Mouse (Mus musculus) heart, embryonic 14.5 days (tissue): ENCODE results near the gene Spag4. TPM values are rescaled to one million over a fixed set of nuclear protein-coding genes. Genes with fewer than 3 reads are reported as not detected.
A peak's percentile ranks its signal among the peaks of the same experiment; 100 is the strongest.
"Not testable (repeated sequence)": the region's sequence is repeated elsewhere in the genome, so short reads cannot be mapped to it uniquely, and the experiment has no call there.

Source experiments
- ATAC-seq: fragments of 200-750 bp; cut with Nextera tagmentation; 2 replicates; pipeline ENCODE4 v1.8.0; 2017; ENCODE audit warnings: low read depth, moderate TSS enrichment; ENCODE audit not compliant: insufficient number of reproducible peaks, insufficient read depth, low FRiP score
- H3K27ac ChIP-seq, 2 experiments: fragments of 200-500 bp in 1 of 2; fragments of 300-500 bp in 1 of 2; sonication (generic) in 1 of 2; replicated peaks in 1 of 2; 2 replicates each; pipeline ENCODE4 v1.5.1; 2012 to 2014; ENCODE audit warnings: low read depth in 2 of 2, low read length in 2 of 2, control low read depth in 1 of 2, mild to moderate bottlenecking in 1 of 2, mixed read lengths in 1 of 2; ENCODE audit not compliant: control insufficient read depth in 1 of 2, insufficient read depth in 1 of 2
- H3K27me3 ChIP-seq: fragments of 300-500 bp; sonication (generic); 2 replicates; pipeline ENCODE4 v1.6.1; 2014; ENCODE audit warnings: mild to moderate bottlenecking, low read length, control low read depth; ENCODE audit not compliant: control insufficient read depth, insufficient read depth
- H3K36me3 ChIP-seq: fragments of 300-500 bp; sonication (generic); 2 replicates; pipeline ENCODE4 v1.6.1; 2014; ENCODE audit warnings: mild to moderate bottlenecking, control low read depth, low read length, mixed read lengths; ENCODE audit not compliant: control insufficient read depth, insufficient read depth
- H3K4me1 ChIP-seq, 2 experiments: fragments of 200-500 bp in 1 of 2; fragments of 300-500 bp in 1 of 2; sonication (generic) in 1 of 2; 2 replicates each; pipeline ENCODE4 v1.6.1; 2012 to 2014; ENCODE audit warnings: low read length in 2 of 2, control low read depth in 1 of 2, mixed read lengths in 1 of 2; ENCODE audit not compliant: control insufficient read depth in 2 of 2, insufficient read depth in 2 of 2
- H3K4me2 ChIP-seq: fragments of 300-500 bp; sonication (generic); 2 replicates; pipeline ENCODE4 v1.6.1; 2014; ENCODE audit warnings: mild to moderate bottlenecking, low read length
- H3K4me3 ChIP-seq, 2 experiments: fragments of 200-500 bp in 1 of 2; fragments of 300-500 bp in 1 of 2; sonication (generic) in 1 of 2; 2 replicates each; pipeline ENCODE4 v1.5.1; 2012 to 2014; ENCODE audit warnings: low read length in 2 of 2, mild to moderate bottlenecking in 2 of 2, control low read depth in 1 of 2, low read depth in 1 of 2, moderate library complexity in 1 of 2; ENCODE audit not compliant: control insufficient read depth in 1 of 2, insufficient read depth in 1 of 2
- H3K9ac ChIP-seq: fragments of 300-500 bp; sonication (generic); 2 replicates; pipeline ENCODE4 v1.6.1; 2014; ENCODE audit warnings: mild to moderate bottlenecking, low read length
- H3K9me3 ChIP-seq: fragments of 300-500 bp; sonication (generic); 2 replicates; pipeline ENCODE4 v1.6.1; 2016; ENCODE audit warnings: low read length, control low read depth; ENCODE audit not compliant: control insufficient read depth
- WGBS: fragments of 180-500 bp; shearing (Covaris S2); extraction: QIAGEN DNeasy Blood & Tissue Kit; methylation state at CpG from one replicate; pipeline ENCODE4 v1.1.7; 2014; 5-methylcytosine and 5-hydroxymethylcytosine counted together
- polyA plus RNA-seq: library from polyadenylated mRNA; unstranded; fragments of >200 nt; fragmentation: Nextera tagmentation; extraction: Ambion mirVana; gene quantifications from 2 replicates; pipeline ENCODE4 v1.2.1, GENCODE M21; 2014

Gene Spag4
- polyA plus RNA-seq, 1 experiment from 2014 or later = 2.3 TPM

GRCm38 (mm10) chr2:156091926-156092325 lies 27.0 kb downstream of the Spag4 start:
- Histone ChIP-seq H3K4me3 (no peak overlapping the region), H3K9ac (no peak overlapping the region), H3K36me3 (peaks cover 56% of the 10 kb centered on the region), H3K27ac (no peak overlapping the region), H3K27me3 (no peaks in the 10 kb centered on the region), H3K4me1 (peaks cover 0 to 2% of the 10 kb centered on the region in 2 experiments; a peak in 1 of 4 replicates), H3K4me2 (no peak overlapping the region), H3K9me3 (no peaks in the 10 kb centered on the region)
- 83% methylated on average over 5 of the region's 5 CpGs for WGBS
- ATAC-seq = no peak

DNA sequence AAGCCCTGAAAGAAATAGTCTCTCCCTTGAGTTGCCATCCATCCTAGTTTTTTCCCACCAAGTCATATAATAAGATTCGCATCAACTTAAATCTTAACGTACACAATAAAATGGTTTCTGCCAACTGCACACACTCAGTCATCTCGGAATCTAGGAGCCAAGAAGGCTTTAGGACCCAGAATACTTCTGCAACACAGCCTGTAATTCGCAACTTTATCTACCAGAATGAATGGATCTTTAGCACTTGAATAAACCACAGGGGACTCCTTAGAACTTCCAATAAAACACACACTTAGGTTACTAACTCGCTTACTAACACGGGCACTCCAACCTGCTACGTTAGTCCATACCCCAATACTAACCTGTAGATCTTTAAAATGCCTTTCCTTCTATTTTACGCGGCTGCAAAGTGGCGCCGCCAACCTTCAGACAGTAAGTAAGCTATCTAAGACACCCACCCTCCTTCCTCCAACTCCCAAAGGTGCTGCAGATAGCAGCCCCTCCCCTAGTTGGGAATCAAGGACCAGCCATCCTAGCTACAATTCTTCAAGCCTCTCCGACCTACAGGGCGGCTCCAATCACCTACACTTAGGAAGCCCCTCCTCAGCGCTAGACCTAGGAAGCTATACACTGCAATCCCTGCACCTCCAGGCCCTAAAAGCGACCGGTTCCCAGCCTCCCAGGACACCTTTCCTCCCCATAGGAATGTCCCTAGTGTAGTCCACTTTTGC lies 45.8 kb downstream of the Spag4 start:
- peak overlapping the region; percentile 93 for H3K9ac ChIP-seq

GRCm38 (mm10) chr2:156111358-156112079 lies 46.5 kb downstream of the Spag4 start, which contains the start of the genes Cpne1 and Rbm12:
Gene Cpne1, minus strand, starts transcription at chr2:156111965.
Gene Rbm12, minus strand, starts transcription at chr2:156111978.
- no peaks in the 10 kb centered on the region for H3K27me3 ChIP-seq
- peak within 1 kb of the TSS; percentile 72 to 90 for H3K27ac ChIP-seq
- H3K4me1 ChIP-seq = peaks cover 2 to 16% of the 10 kb centered on the region in 2 experiments; a peak in 3 of 4 replicates
- H3K4me3 ChIP-seq = peak within 1 kb of the TSS; percentile 80 to 93
- WGBS = under 1% methylated on average over 65 of the region's 74 CpGs
- H3K9ac ChIP-seq = peak within 1 kb of the TSS; percentile 93
- no peaks in the 10 kb centered on the region for H3K36me3 ChIP-seq
- peak within 1 kb of the TSS; percentile 71 for H3K4me2 ChIP-seq
- H3K9me3 ChIP-seq = no peaks in the 10 kb centered on the region
- ATAC-seq = peak; percentile 89

More for the DNA sequence above, 45.8 kb downstream of the Spag4 start:
- H3K36me3 ChIP-seq = 0 out of 2 replicates have a peak, but pooled peaks cover 4% of the 10 kb centered on the region
- ATAC-seq = peak; percentile 73
- peak overlapping the region; percentile 80 to 93 for H3K4me3 ChIP-seq
- WGBS = under 1% methylated on average over 16 of the region's 16 CpGs
- H3K27ac ChIP-seq = peak overlapping the region; percentile 72 to 90
- H3K27me3 ChIP-seq = no peaks in the 10 kb centered on the region
- peak overlapping the region; percentile 71 for H3K4me2 ChIP-seq
- H3K4me1 ChIP-seq = peaks cover 2 to 16% of the 10 kb centered on the region in 2 experiments; a peak in 3 of 4 replicates
- no peaks in the 10 kb centered on the region for H3K9me3 ChIP-seq

GRCm38 (mm10) chr2:156112080-156112423 lies 47.1 kb downstream of the Spag4 start:
- not testable (repeated sequence) for H3K36me3 ChIP-seq, H3K27me3 ChIP-seq, ATAC-seq, H3K9me3 ChIP-seq
- Histone ChIP-seq H3K27ac (peak overlapping the region; percentile 66 to 90), H3K4me2 (peak overlapping the region; percentile 64), H3K4me3 (peak overlapping the region; percentile 80 to 93), H3K4me1 (peaks cover 2 to 16% of the 10 kb centered on the region in 2 experiments; a peak in 3 of 4 replicates), H3K9ac (peak overlapping the region; percentile 93)
- 21% methylated on average over 5 of the region's 5 CpGs for WGBS

DNA sequence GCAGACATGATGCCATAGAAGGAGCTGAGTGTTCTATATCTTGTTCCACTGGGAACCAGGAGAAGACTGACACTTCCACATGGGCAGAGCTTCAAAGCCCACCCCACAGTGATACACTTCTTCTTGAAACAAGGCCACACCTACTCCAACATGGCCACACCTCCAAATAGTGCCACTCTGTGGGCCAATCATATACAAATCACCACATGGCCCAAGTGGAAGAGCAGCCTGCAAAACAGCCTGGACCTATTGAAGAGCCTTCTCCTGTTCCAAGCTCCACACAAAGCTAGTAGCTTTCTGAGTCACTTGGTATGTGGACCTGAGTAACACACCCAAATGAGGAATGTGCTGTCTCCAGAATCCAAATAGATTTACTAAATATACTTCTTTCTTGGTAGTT lies 54.6 kb downstream of the Spag4 start:
- ATAC-seq = no peak
- Histone ChIP-seq H3K4me2 (no peak overlapping the region), H3K9ac (no peak overlapping the region), H3K9me3 (no peaks in the 10 kb centered on the region), H3K36me3 (peaks cover 15% of the 10 kb centered on the region; the same call in 1 of the 2 replicates), H3K4me1 (no peaks in the 10 kb centered on the region), H3K27ac (no peak overlapping the region), H3K4me3 (no peak overlapping the region), H3K27me3 (no peaks in the 10 kb centered on the region)

Other genes with a start within 250 kb of the Spag4 start
- gene BC029722, start 245.7 kb upstream of the Spag4 start, polyA plus RNA-seq = 9.3 and 10.3 TPM in 2 replicates
- 115 and 130 TPM in 2 replicates for gene Eif6, start 238.2 kb upstream of the Spag4 start, polyA plus RNA-seq
- 0.07 and 0.16 TPM in 2 replicates for gene Fam83c, start 230.3 kb upstream of the Spag4 start, polyA plus RNA-seq
- gene Uqcc1, start 134.9 kb upstream of the Spag4 start, polyA plus RNA-seq = 110 and 116 TPM in 2 replicates
- gene Gm15557, start 124.4 kb upstream of the Spag4 start, polyA plus RNA-seq = not detected in 2 replicates
- 0.27 and 0.44 TPM in 2 replicates for gene Gdf5, start 119.8 kb upstream of the Spag4 start, polyA plus RNA-seq
- gene Cep250, start 108.7 kb upstream of the Spag4 start, polyA plus RNA-seq = 6.9 and 7.2 TPM in 2 replicates
- 0.47 and 1.7 TPM in 2 replicates for gene 6430550D23Rik, start 57.2 kb upstream of the Spag4 start, polyA plus RNA-seq
- gene Ergic3, start 57.1 kb upstream of the Spag4 start, polyA plus RNA-seq = 169 and 188 TPM in 2 replicates
- not detected in 2 replicates for gene Fer1l4, start 12.2 kb upstream of the Spag4 start, polyA plus RNA-seq
- 21.8 and 22.1 TPM in 2 replicates for gene Cpne1, start 46.8 kb downstream of the Spag4 start, polyA plus RNA-seq
- 20.6 and 21.2 TPM in 2 replicates for gene Rbm12, start 46.8 kb downstream of the Spag4 start, polyA plus RNA-seq
- 7.6 and 9.4 TPM in 2 replicates for gene Gm28036, start 61.9 kb downstream of the Spag4 start, polyA plus RNA-seq
- 463 and 501 TPM in 2 replicates for gene Romo1, start 78.9 kb downstream of the Spag4 start, polyA plus RNA-seq
- gene Nfs1, start 79.0 kb downstream of the Spag4 start, polyA plus RNA-seq = 63.8 and 64.8 TPM in 2 replicates
- gene Rbm39, start 115.1 kb downstream of the Spag4 start, polyA plus RNA-seq = 407 and 423 TPM in 2 replicates
- gene Phf20, start 131.3 kb downstream of the Spag4 start, polyA plus RNA-seq = 44.6 and 51.3 TPM in 2 replicates
- gene Cnbd2, start 247.1 kb downstream of the Spag4 start, polyA plus RNA-seq = 3.0 and 3.7 TPM in 2 replicates
- 63.5 and 68.9 TPM in 2 replicates for gene Scand1, start 247.5 kb downstream of the Spag4 start, polyA plus RNA-seq